Mouse (Mus musculus) neural tube, embryonic 14.5 days (tissue): ENCODE data around the gene Ncbp3. TPM values are rescaled to one million over a fixed set of nuclear protein-coding genes. Genes with fewer than 3 reads are reported as not detected.

Source experiments
- ATAC-seq: fragments of 200-750 bp; cut with Nextera tagmentation; 2 replicates; pipeline ENCODE4 v1.8.0; 2017; ENCODE audit warnings: low read depth, mild to moderate bottlenecking, moderate TSS enrichment, moderate library complexity
- H3K27ac ChIP-seq: fragments of 300-500 bp; sonication (generic); 2 replicates; pipeline ENCODE4 v1.5.1; 2014; ENCODE audit warnings: low read depth, mild to moderate bottlenecking, control low read depth, low read length, moderate library complexity, mixed read lengths
- H3K27me3 ChIP-seq: fragments of 300-500 bp; sonication (generic); 2 replicates; pipeline ENCODE4 v1.6.1; 2014; ENCODE audit warnings: low read length; ENCODE audit not compliant: control insufficient read depth, insufficient read depth
- H3K36me3 ChIP-seq: fragments of 300-500 bp; sonication (generic); 2 replicates; pipeline ENCODE4 v1.6.1; 2014; ENCODE audit warnings: low read length, mixed read lengths; ENCODE audit not compliant: control insufficient read depth, insufficient read depth
- H3K4me1 ChIP-seq: fragments of 300-500 bp; sonication (generic); 2 replicates; pipeline ENCODE4 v1.6.1; 2014; ENCODE audit warnings: low read length; ENCODE audit not compliant: control insufficient read depth, insufficient read depth
- H3K4me2 ChIP-seq: fragments of 300-500 bp; sonication (generic); 2 replicates; pipeline ENCODE4 v1.6.1; 2014; ENCODE audit warnings: mild to moderate bottlenecking, low read depth, low read length, control low read depth
- H3K4me3 ChIP-seq: fragments of 300-500 bp; sonication (generic); 2 replicates; pipeline ENCODE4 v1.5.1; 2014; ENCODE audit warnings: low read depth, low read length, control low read depth, mixed read lengths
- H3K9ac ChIP-seq: fragments of 300-500 bp; sonication (generic); replicated peaks from 2 replicates; pipeline ENCODE4 v1.6.1; 2014; ENCODE audit warnings: low read depth, mild to moderate bottlenecking, control low read depth, low read length, mixed read lengths
- H3K9me3 ChIP-seq: fragments of 300-500 bp; sonication (generic); 2 replicates; pipeline ENCODE4 v1.6.1; 2016; ENCODE audit warnings: low read length; ENCODE audit not compliant: control insufficient read depth
- WGBS: fragments of 180-500 bp; shearing (Covaris S2); extraction: QIAGEN DNeasy Blood & Tissue Kit; methylation state at CpG from one replicate; pipeline ENCODE4 v1.1.7; 2014; 5-methylcytosine and 5-hydroxymethylcytosine counted together
- polyA plus RNA-seq: library from polyadenylated mRNA; unstranded; fragments of >200 nt; fragmentation: Nextera tagmentation; extraction: Ambion mirVana; gene quantifications from 2 replicates; pipeline ENCODE4 v1.2.1, GENCODE M21; 2014

The Ncbp3 gene
- polyA plus RNA-seq, 1 experiment from 2014 or later, result 9.6 TPM

- H3K9ac ChIP-seq, result no peak within 1 kb of the TSS
- no peak for ATAC-seq
- H3K9me3 ChIP-seq, result no peaks in the 10 kb centered on the region
- 87% methylated on average over 4 of the region's 4 CpGs for WGBS
- H3K27ac ChIP-seq, result no peak within 1 kb of the TSS
- no peaks in the 10 kb centered on the region for H3K27me3 ChIP-seq
- no peaks in the 10 kb centered on the region for H3K4me1 ChIP-seq
- H3K4me3 ChIP-seq, result no peak within 1 kb of the TSS
- no peak within 1 kb of the TSS for H3K4me2 ChIP-seq
- H3K36me3 ChIP-seq, result no peaks in the 10 kb centered on the region
Observed at GRCm38 (mm10) chr11:73090283-73090682, 42.7 kb downstream of the Ncbp3 start, which contains the start of gene Itgae. Gene Itgae (plus strand): TSS chr11:73090583.

GRCm38 (mm10) chr11:73090826-73091225 lies 43.2 kb downstream of the Ncbp3 start:
- H3K9ac ChIP-seq, result no peak overlapping the region
- 96% methylated on average over 2 of the region's 2 CpGs for WGBS
- no peak for ATAC-seq

GRCm38 (mm10) chr11:73092057-73092456 lies 44.5 kb downstream of the Ncbp3 start:
- no peak for ATAC-seq
- Histone ChIP-seq H3K4me1 (no peaks in the 10 kb centered on the region), H3K27me3 (no peaks in the 10 kb centered on the region), H3K4me2 (no peak overlapping the region), H3K9me3 (no peaks in the 10 kb centered on the region), H3K36me3 (no peaks in the 10 kb centered on the region), H3K4me3 (no peak overlapping the region), H3K9ac (no peak overlapping the region), H3K27ac (no peak overlapping the region)
- 89% methylated on average over 4 of the region's 4 CpGs for WGBS

More at GRCm38 (mm10) chr11:73090826-73091225, 43.2 kb downstream of the Ncbp3 start:
- Histone ChIP-seq H3K27me3 (no peaks in the 10 kb centered on the region), H3K9me3 (no peaks in the 10 kb centered on the region), H3K4me2 (no peak overlapping the region), H3K36me3 (no peaks in the 10 kb centered on the region), H3K4me1 (no peaks in the 10 kb centered on the region), H3K27ac (no peak overlapping the region), H3K4me3 (no peak overlapping the region)

GRCm38 (mm10) chr11:73092877-73093276 lies 45.3 kb downstream of the Ncbp3 start:
- Histone ChIP-seq H3K27me3 (no peaks in the 10 kb centered on the region), H3K4me1 (no peaks in the 10 kb centered on the region), H3K4me2 (no peak overlapping the region), H3K36me3 (no peaks in the 10 kb centered on the region), H3K4me3 (no peak overlapping the region), H3K27ac (no peak overlapping the region), H3K9me3 (no peaks in the 10 kb centered on the region), H3K9ac (no peak overlapping the region)
- WGBS, result 81% methylated on average over 7 of the region's 7 CpGs
- no peak for ATAC-seq

GRCm38 (mm10) chr11:73094231-73094995 lies 46.8 kb downstream of the Ncbp3 start:
- no peaks in the 10 kb centered on the region for H3K9me3 ChIP-seq
- WGBS, result 79% methylated on average over 11 of the region's 11 CpGs
- no peak overlapping the region for H3K9ac ChIP-seq
- ATAC-seq, result no peak
- no peak overlapping the region for H3K4me3 ChIP-seq
- H3K4me2 ChIP-seq, result no peak overlapping the region
- no peaks in the 10 kb centered on the region for H3K27me3 ChIP-seq
- H3K27ac ChIP-seq, result no peak overlapping the region
- H3K4me1 ChIP-seq, result no peaks in the 10 kb centered on the region
- no peaks in the 10 kb centered on the region for H3K36me3 ChIP-seq

GRCm38 (mm10) chr11:73098860-73099259 lies 51.3 kb downstream of the Ncbp3 start:
- Histone ChIP-seq H3K9ac (no peak overlapping the region), H3K27ac (no peak overlapping the region), H3K36me3 (no peaks in the 10 kb centered on the region), H3K27me3 (no peaks in the 10 kb centered on the region), H3K4me1 (no peaks in the 10 kb centered on the region), H3K4me2 (no peak overlapping the region), H3K4me3 (no peak overlapping the region), H3K9me3 (no peaks in the 10 kb centered on the region)
- 61% methylated on average over 5 of the region's 5 CpGs for WGBS
- no peak for ATAC-seq

GRCm38 (mm10) chr11:73099976-73100750 lies 52.6 kb downstream of the Ncbp3 start:
- H3K9ac ChIP-seq, result no peak overlapping the region
- no peak overlapping the region for H3K27ac ChIP-seq
- H3K36me3 ChIP-seq, result no peaks in the 10 kb centered on the region
- no peak for ATAC-seq
- H3K27me3 ChIP-seq, result no peaks in the 10 kb centered on the region
- H3K4me3 ChIP-seq, result no peak overlapping the region
- no peak overlapping the region for H3K4me2 ChIP-seq
- WGBS, result 66% methylated on average over 14 of the region's 14 CpGs
- no peaks in the 10 kb centered on the region for H3K4me1 ChIP-seq
- H3K9me3 ChIP-seq, result no peaks in the 10 kb centered on the region

GRCm38 (mm10) chr11:73101308-73101707 lies 53.7 kb downstream of the Ncbp3 start:
- no peaks in the 10 kb centered on the region for H3K27me3 ChIP-seq
- no peak for ATAC-seq
- 90% methylated on average over 4 of the region's 4 CpGs for WGBS
- H3K4me2 ChIP-seq, result no peak overlapping the region
- H3K4me3 ChIP-seq, result no peak overlapping the region
- H3K9ac ChIP-seq, result no peak overlapping the region
- H3K4me1 ChIP-seq, result no peaks in the 10 kb centered on the region
- no peak overlapping the region for H3K27ac ChIP-seq
- H3K36me3 ChIP-seq, result no peaks in the 10 kb centered on the region
- no peaks in the 10 kb centered on the region for H3K9me3 ChIP-seq

GRCm38 (mm10) chr11:73105246-73105645 lies 57.7 kb downstream of the Ncbp3 start:
- Histone ChIP-seq H3K4me1 (no peaks in the 10 kb centered on the region), H3K9me3 (no peaks in the 10 kb centered on the region), H3K27me3 (no peaks in the 10 kb centered on the region), H3K9ac (no peak overlapping the region), H3K4me2 (no peak overlapping the region), H3K27ac (no peak overlapping the region), H3K36me3 (no peaks in the 10 kb centered on the region), H3K4me3 (no peak overlapping the region)
- WGBS, result 54% methylated on average over 3 of the region's 3 CpGs
- ATAC-seq, result no peak
